Mouse (Mus musculus): ENCODE measurements around the gene Ssu2. TPM values are rescaled to one million over a fixed set of nuclear protein-coding genes. Genes with fewer than 3 reads are reported as not detected.

The Ssu2 gene
- polyA plus RNA-seq, 1 experiment from 2014 or later = not detected

GRCm38 (mm10) chr6:112339016-112339415 lies 48.8 kb downstream of the Ssu2 start:
- CTCF ChIA-PET = interaction anchor here (0.9 kb wide), 1 partner anchor 10 kb away, joined by 3 read pairs; no protein-coding TSS in a partner anchor

GRCm38 (mm10) chr6:112337667-112338066 lies 50.2 kb downstream of the Ssu2 start:
- no peak for ATAC-seq
- no peaks in the 10 kb centered on the region for H3K27me3 ChIP-seq
- in situ Hi-C loops (cut with MboI; ENCODE audit: low pct_unique_long_range_greater_than_20kb) = no loop called here
- POLR2A ChIA-PET = no interaction called here
- TF ChIP-seq CTCF (IDR thresholded peaks at IDR 0.05) = no peak
- DNase-seq (ENCODE audit: low read depth, low spot score) = no peak
- CTCF ChIA-PET = interaction anchor here (1.0 kb wide), 1 partner anchor 25 kb away, joined by 3 read pairs; no protein-coding TSS in a partner anchor

More at GRCm38 (mm10) chr6:112339016-112339415, 48.8 kb downstream of the Ssu2 start:
- no peak for DNase-seq (ENCODE audit: low read depth, low spot score)
- no peak for TF ChIP-seq CTCF (IDR thresholded peaks at IDR 0.05)
- POLR2A ChIA-PET = no interaction called here
- H3K27me3 ChIP-seq = no peaks in the 10 kb centered on the region
- in situ Hi-C loops (cut with MboI; ENCODE audit: low pct_unique_long_range_greater_than_20kb) = no loop called here
- no peak for ATAC-seq

- ATAC-seq (no peak), DNase-seq (ENCODE audit: low read depth, low spot score) (no peak)
- TF ChIP-seq CTCF (IDR thresholded peaks at IDR 0.05) = no peak
- in situ Hi-C loops (cut with MboI; ENCODE audit: low pct_unique_long_range_greater_than_20kb) = no loop called here
- POLR2A ChIA-PET = interaction anchor here (0.8 kb wide), 2 partner anchors 9 to 55 kb away, joined by 3 read pairs; no protein-coding TSS in a partner anchor
- no peaks in the 10 kb centered on the region for H3K27me3 ChIP-seq
- CTCF ChIA-PET = no interaction called here
Measured at GRCm38 (mm10) chr6:112333930-112334329, 53.9 kb downstream of the Ssu2 start.

- POLR2A ChIA-PET = no interaction called here
- no peak for TF ChIP-seq CTCF (IDR thresholded peaks at IDR 0.05)
- in situ Hi-C loops (cut with MboI; ENCODE audit: low pct_unique_long_range_greater_than_20kb) = no loop called here
- peak; percentile 63 for DNase-seq (ENCODE audit: low read depth, low spot score)
- H3K27me3 ChIP-seq = no peaks in the 10 kb centered on the region
- peak; percentile 92 for ATAC-seq
- CTCF ChIA-PET = interaction anchor here (0.9 kb wide), 1 partner anchor 54 kb away, joined by 3 read pairs; no protein-coding TSS in a partner anchor
Measured at GRCm38 (mm10) chr6:112331223-112331598, 56.6 kb downstream of the Ssu2 start.

GRCm38 (mm10) chr6:112330520-112331222 lies 57.2 kb downstream of the Ssu2 start:
- DNase-seq (ENCODE audit: low read depth, low spot score) (peak; percentile 27), ATAC-seq (peak; percentile 13)
- no peak for TF ChIP-seq CTCF (IDR thresholded peaks at IDR 0.05)
- ChIA-PET POLR2A (no interaction called here), CTCF (interaction anchor here (0.9 kb wide), 1 partner anchor 54 kb away, joined by 3 read pairs; no protein-coding TSS in a partner anchor)
- no peaks in the 10 kb centered on the region for H3K27me3 ChIP-seq
- in situ Hi-C loops (cut with MboI; ENCODE audit: low pct_unique_long_range_greater_than_20kb) = no loop called here

GRCm38 (mm10) chr6:112327793-112328192 lies 60.0 kb downstream of the Ssu2 start:
- POLR2A ChIA-PET = no interaction called here
- no peak for ATAC-seq
- TF ChIP-seq CTCF (IDR thresholded peaks at IDR 0.05) = no peak
- no peaks in the 10 kb centered on the region for H3K27me3 ChIP-seq
- DNase-seq (ENCODE audit: low read depth, low spot score) = no peak
- CTCF ChIA-PET = no interaction called here
- in situ Hi-C loops (cut with MboI; ENCODE audit: low pct_unique_long_range_greater_than_20kb) = no loop called here

- no peak for DNase-seq (ENCODE audit: low read depth, low spot score)
- TF ChIP-seq CTCF (IDR thresholded peaks at IDR 0.05) = no peak
- ChIA-PET POLR2A (no interaction called here), CTCF (interaction anchor here (1.5 kb wide), 1 partner anchor 10 kb away, joined by 3 read pairs; no protein-coding TSS in a partner anchor)
- no peak for ATAC-seq
- in situ Hi-C loops (cut with MboI; ENCODE audit: low pct_unique_long_range_greater_than_20kb) = no loop called here
- no peaks in the 10 kb centered on the region for H3K27me3 ChIP-seq
Measured at GRCm38 (mm10) chr6:112325213-112325612, 62.6 kb downstream of the Ssu2 start.

GRCm38 (mm10) chr6:112322916-112323315 lies 64.9 kb downstream of the Ssu2 start:
- no peak for ATAC-seq
- ChIA-PET POLR2A (no interaction called here), CTCF (no interaction called here)
- no peaks in the 10 kb centered on the region for H3K27me3 ChIP-seq
- no peak for DNase-seq (ENCODE audit: low read depth, low spot score)
- TF ChIP-seq CTCF (IDR thresholded peaks at IDR 0.05) = no peak
- in situ Hi-C loops (cut with MboI; ENCODE audit: low pct_unique_long_range_greater_than_20kb) = no loop called here

GRCm38 (mm10) chr6:112320679-112321078 lies 67.1 kb downstream of the Ssu2 start:
- in situ Hi-C loops (cut with MboI; ENCODE audit: low pct_unique_long_range_greater_than_20kb) = no loop called here

GRCm38 (mm10) chr6:112319449-112319848 lies 68.4 kb downstream of the Ssu2 start:
- no peak for ATAC-seq
- ChIA-PET CTCF (no interaction called here), POLR2A (no interaction called here)
- TF ChIP-seq CTCF (IDR thresholded peaks at IDR 0.05) = no peak
- H3K27me3 ChIP-seq = no peaks in the 10 kb centered on the region
- no peak for DNase-seq (ENCODE audit: low read depth, low spot score)
- in situ Hi-C loops (cut with MboI; ENCODE audit: low pct_unique_long_range_greater_than_20kb) = no loop called here

More at GRCm38 (mm10) chr6:112320679-112321078, 67.1 kb downstream of the Ssu2 start:
- ChIA-PET CTCF (interaction anchor here (1.0 kb wide), 1 partner anchor 64 kb away, joined by 3 read pairs; no protein-coding TSS in a partner anchor), POLR2A (no interaction called here)
- no peak for TF ChIP-seq CTCF (IDR thresholded peaks at IDR 0.05)
- no peaks in the 10 kb centered on the region for H3K27me3 ChIP-seq
- ATAC-seq = no peak
- no peak for DNase-seq (ENCODE audit: low read depth, low spot score)

- no peaks in the 10 kb centered on the region for H3K27me3 ChIP-seq
- ATAC-seq = no peak
- CTCF ChIA-PET = no interaction called here
- in situ Hi-C loops (cut with MboI; ENCODE audit: low pct_unique_long_range_greater_than_20kb) = no loop called here
- POLR2A ChIA-PET = interaction anchor here (0.7 kb wide), 1 partner anchor 39 kb away, joined by 3 read pairs; no protein-coding TSS in a partner anchor
- TF ChIP-seq CTCF (IDR thresholded peaks at IDR 0.05) = no peak
- no peak for DNase-seq (ENCODE audit: low read depth, low spot score)
Measured at GRCm38 (mm10) chr6:112311385-112311784, 76.4 kb downstream of the Ssu2 start.

Data from Patski (cell line).